In the genomic region with DNA sequence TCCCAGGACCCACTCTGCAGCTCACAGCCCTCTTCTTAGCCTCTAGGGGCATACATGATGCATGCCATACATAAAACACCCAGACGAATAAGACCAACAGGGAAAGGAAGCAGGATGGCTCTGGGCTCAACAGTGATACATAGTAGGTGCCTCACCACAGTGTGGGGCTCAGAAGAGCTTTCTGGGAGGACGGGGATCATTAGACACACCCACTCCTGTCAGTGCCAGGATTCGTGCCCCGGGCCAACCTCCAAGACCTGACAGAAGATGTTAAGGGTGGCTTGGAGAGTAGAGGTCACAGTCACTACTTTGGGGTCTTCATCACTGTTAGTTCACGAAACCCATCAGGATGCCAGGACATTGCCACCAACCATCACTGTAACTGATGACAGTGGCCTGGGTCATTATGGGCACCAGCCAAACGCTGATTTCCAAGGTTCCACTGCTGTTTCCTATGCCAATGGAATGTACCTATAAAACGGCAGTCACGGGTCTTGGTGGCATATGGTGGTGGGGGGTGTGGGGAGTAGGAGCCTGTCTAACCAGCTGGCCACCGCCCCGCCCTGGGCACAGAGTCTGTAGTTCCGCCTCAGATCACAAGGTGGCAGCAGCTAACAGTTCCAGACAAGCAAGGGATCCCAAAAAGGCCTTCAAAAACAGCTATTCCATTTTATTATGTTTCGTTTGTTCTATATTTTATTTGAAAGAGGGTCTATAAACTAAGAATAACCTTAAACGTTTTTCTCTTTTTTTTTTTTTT, we compare ENCODE assay signal across 9 mouse cellular contexts. TPM values are rescaled to one million over a fixed set of nuclear protein-coding genes. Genes with fewer than 3 reads are reported as not detected.
DNase-seq lines count a peak whose midpoint lies in the region; ATAC-seq and TF ChIP-seq lines count a peak whose summit lies in the region.
"Had no signal": no experiment of that assay in that cellular context is flagged by ENCODE, and none has a peak within 500 bp of the region (broad histone marks: within the 10 kb centered on the region; RNA-seq: fewer than 3 reads in every experiment).

No protein-coding gene starts in this region.

- in situ Hi-C loops in ES-E14 (cut with MboI; ENCODE audit: low sequenced_read_pairs in 2 of 2, unreplicated experiment in 2 of 2), result loop anchor here (5.0 to 10.0 kb wide), 3 partner anchors 43 to 196 kb away; a partner anchor contains a TSS

- intact Hi-C loops in heart, postnatal 36 days (cut with DNase I), result loop anchor here (1.0 kb wide), 2 partner anchors 46 to 122 kb away; no protein-coding TSS in a partner anchor

- H3K36me3 ChIP-seq in ES-E14 (ENCODE audit: control insufficient read depth, insufficient read depth, low read length, poor library complexity, severe bottlenecking), result peaks cover 20% of the 10 kb centered on the region
- H3K36me3 ChIP-seq in forebrain, embryonic 10.5 days (replicated peaks), result peaks cover 47% of the 10 kb centered on the region
- 0 out of 2 replicates have a peak, but pooled peaks cover 9% of the 10 kb centered on the region for H3K36me3 ChIP-seq in lung, postnatal 0 days (ENCODE audit: insufficient read depth, low read length)

- no peaks in the 10 kb centered on the region for H3K9me3 ChIP-seq in ES-E14 (ENCODE audit: control insufficient read depth, insufficient read depth, low read depth, low read length)
- no peaks in the 10 kb centered on the region for H3K9me3 ChIP-seq in forebrain, embryonic 10.5 days
- H3K9me3 ChIP-seq in lung, postnatal 0 days (ENCODE audit: low read length), result no peaks in the 10 kb centered on the region
- H3K9me3 ChIP-seq: limb, embryonic 12.5 days had no signal

- peaks cover 0 to 13% of the 10 kb centered on the region in 2 experiments; a peak in 2 of 4 replicates for H3K4me1 ChIP-seq in ES-E14 (ENCODE audit: control insufficient read depth in 2 of 2, insufficient read depth in 2 of 2, low read length in 2 of 2, poor library complexity in 1 of 2)
- 0 out of 2 replicates have a peak, but pooled peaks cover 5% of the 10 kb centered on the region for H3K4me1 ChIP-seq in forebrain, embryonic 10.5 days
- H3K4me1 ChIP-seq in lung, postnatal 0 days (ENCODE audit: insufficient read depth, low read depth, low read length), result 0 out of 2 replicates have a peak, but pooled peaks cover 3% of the 10 kb centered on the region

- no peak for DNase-seq in ES-E14 (ENCODE audit: low read depth, low spot score)
- peak; percentile 72 for DNase-seq in c-Kit-positive CD71-negative TER-119-negative erythroid progenitor cells, embryonic 14.5 days (ENCODE audit: low read depth)
- peak; percentile 72 for DNase-seq in forebrain, embryonic 10.5 days (ENCODE audit: extremely low spot score, low spot score)
- DNase-seq in heart, postnatal 36 days, result peak; percentile 91 to 94
- DNase-seq in layer of hippocampus, adult 8-10 months (ENCODE audit: low spot score in 2 of 2), result peak; percentile 75 to 91
- DNase-seq in lung, postnatal 0 days (ENCODE audit: low spot score), result peak; percentile 86
- peak; percentile 81 for DNase-seq in ovary, postnatal 36 days (ENCODE audit: low spot score)
- DNase-seq in thymus, postnatal 36 days, result peak; percentile 80 to 85

- no peak overlapping the region for H3K4me2 ChIP-seq in lung, postnatal 0 days (replicated peaks; ENCODE audit: low read depth, low read length)
- H3K4me2 ChIP-seq: limb, embryonic 12.5 days had no signal

- H3K27me3 ChIP-seq in forebrain, embryonic 10.5 days (ENCODE audit: poor library complexity, severe bottlenecking), result no peaks in the 10 kb centered on the region
- no peaks in the 10 kb centered on the region for H3K27me3 ChIP-seq in lung, postnatal 0 days (replicated peaks; ENCODE audit: insufficient read depth, low read length)
- H3K27me3 ChIP-seq: limb, embryonic 12.5 days had no signal

- H3K9ac ChIP-seq in ES-E14 (ENCODE audit: insufficient read depth, low read depth, low read length, poor library complexity, severe bottlenecking), result no peak overlapping the region
- no peak overlapping the region for H3K9ac ChIP-seq in lung, postnatal 0 days (replicated peaks; ENCODE audit: low read depth)
- H3K9ac ChIP-seq: limb, embryonic 12.5 days had no signal

- no peak overlapping the region for H3K27ac ChIP-seq in ES-E14 (ENCODE audit: insufficient read depth, low read depth, low read length, poor library complexity, severe bottlenecking)
- no peak overlapping the region for H3K27ac ChIP-seq in forebrain, embryonic 10.5 days
- H3K27ac ChIP-seq in lung, postnatal 0 days (ENCODE audit: low read length), result no peak overlapping the region
- H3K27ac ChIP-seq: limb, embryonic 12.5 days had no signal

- 0 out of 2 replicates have a peak, but pooled peaks have one; percentile 25 for ATAC-seq in lung, postnatal 0 days

- TF ChIP-seq CTCF in lung, postnatal 0 days (IDR thresholded peaks at IDR 0.05), result peak; percentile 91

- TF ChIP-seq EP300 in lung, postnatal 0 days (IDR thresholded peaks at IDR 0.05), result no peak

- no peak overlapping the region for H3K4me3 ChIP-seq in ES-E14 (ENCODE audit: insufficient read depth in 1 of 2, low read depth in 1 of 2, low read length in 2 of 2, poor library complexity in 1 of 2, severe bottlenecking in 1 of 2)
- no peak overlapping the region for H3K4me3 ChIP-seq in forebrain, embryonic 10.5 days
- H3K4me3 ChIP-seq in lung, postnatal 0 days (ENCODE audit: low read depth, low read length), result no peak overlapping the region
- H3K4me3 ChIP-seq: limb, embryonic 12.5 days had no signal

- WGBS in forebrain, embryonic 10.5 days, result 27% methylated on average over 13 of the region's 13 CpGs
- 14% methylated on average over 13 of the region's 13 CpGs for WGBS in lung, postnatal 0 days

TF ChIP-seq in ES-E14, 5 proteins besides CTCF, POLR2A, EP300 and RAD21:
- TF ChIP-seq CHD2 (IDR thresholded peaks at IDR 0.05; ENCODE audit: low read depth, low read length) (no peak), ZC3H11A (IDR thresholded peaks at IDR 0.05; ENCODE audit: borderline replicate concordance, low read depth, low read length) (no peak; the same call in 1 of the 2 replicates), MAFK (IDR thresholded peaks at IDR 0.05; ENCODE audit: insufficient read depth, low read depth, low read length) (no peak), ZNF384 (IDR thresholded peaks at IDR 0.05; ENCODE audit: low read depth, low read length) (peak; percentile 71)

RNA-seq across cellular contexts. Expression of a gene that starts 16.5 kb away (rescaled TPM):
- total RNA-seq in ES-E14 (2012; rRNA removed), result 317 and 391 TPM in 2 replicates
- 884 TPM in 2 replicates for polyA plus RNA-seq in forebrain, embryonic 10.5 days (2016; fragmentation: Nextera tagmentation; extraction: Ambion mirVana)
- total RNA-seq in heart, postnatal 36 days (2021), result 10 to 100 TPM; 54.9 to 60.9 TPM
- total RNA-seq in layer of hippocampus, adult 8-10 months (2022), result 100 to 1,000 TPM; 117 to 141 (median 132) TPM
- 229 and 238 TPM in 2 replicates for polyA plus RNA-seq in lung, postnatal 0 days (2015; fragmentation: Nextera tagmentation; extraction: Ambion mirVana)

RNA-seq across cellular contexts. Expression of a gene that starts 41.1 kb away (rescaled TPM):
- total RNA-seq in ES-E14 (2012; rRNA removed), result 78.0 and 85.7 TPM in 2 replicates
- 117 and 119 TPM in 2 replicates for polyA plus RNA-seq in forebrain, embryonic 10.5 days (2016; fragmentation: Nextera tagmentation; extraction: Ambion mirVana)
- 10 to 100 TPM; 30.2 to 36.2 TPM for total RNA-seq in heart, postnatal 36 days (2021)
- 10 to 100 TPM; 56.9 to 81.7 (median 64.5) TPM for total RNA-seq in layer of hippocampus, adult 8-10 months (2022)
- polyA plus RNA-seq in lung, postnatal 0 days (2015; fragmentation: Nextera tagmentation; extraction: Ambion mirVana), result 60.3 and 61.1 TPM in 2 replicates

RNA-seq across cellular contexts. Expression of a gene that starts 41.8 kb away (rescaled TPM):
- total RNA-seq in ES-E14 (2012; rRNA removed), result 17.8 and 32.3 TPM in 2 replicates
- 14.0 and 16.8 TPM in 2 replicates for polyA plus RNA-seq in forebrain, embryonic 10.5 days (2016; fragmentation: Nextera tagmentation; extraction: Ambion mirVana)
- total RNA-seq in heart, postnatal 36 days (2021), result 10 to 100 TPM; 40.8 to 83.9 TPM
- total RNA-seq in layer of hippocampus, adult 8-10 months (2022), result 10 to 100 TPM in 1 of 4 experiments, 1 to 10 TPM in 3; 7.0 to 12.5 (median 8.8) TPM
- 106 and 177 TPM in 2 replicates for polyA plus RNA-seq in lung, postnatal 0 days (2015; fragmentation: Nextera tagmentation; extraction: Ambion mirVana)
